Mouse (Mus musculus): ENCODE results near the gene Usp9x. TPM values are rescaled to one million over a fixed set of nuclear protein-coding genes. Genes with fewer than 3 reads are reported as not detected.

The Usp9x gene
- polyA plus RNA-seq, 1 experiment from 2014 or later, result 9.8 TPM

DNA sequence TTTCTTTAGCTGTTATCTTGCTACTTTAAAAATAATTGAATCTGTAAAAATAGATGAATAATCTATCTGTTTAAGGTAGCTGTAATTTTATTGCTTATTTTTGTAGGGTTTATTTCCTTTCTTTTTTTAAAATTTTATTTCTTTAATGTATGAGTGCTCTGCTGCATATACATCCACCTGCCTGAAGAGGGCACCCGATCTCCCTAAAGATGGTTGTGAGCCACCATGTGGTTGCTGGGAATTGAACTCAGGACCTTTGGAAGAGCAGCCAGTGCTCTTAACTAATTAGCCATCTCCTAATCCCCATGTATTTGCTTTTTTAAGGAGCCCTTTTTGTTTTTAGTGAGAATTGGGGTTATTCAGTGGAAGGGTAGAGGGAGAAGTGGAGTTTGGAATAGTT, 14.3 kb downstream of the Usp9x start:
- no peak for ATAC-seq (ENCODE audit: insufficient read depth)
- Histone ChIP-seq H3K4me2 (no peak overlapping the region), H3K27me3 (no peaks in the 10 kb centered on the region), H3K9me3 (replicated peaks) (no peaks in the 10 kb centered on the region), H3K27ac (replicated peaks) (no peak overlapping the region), H3K4me3 (replicated peaks) (no peak overlapping the region), H3K4me1 (replicated peaks) (no peaks in the 10 kb centered on the region), H3K9ac (no peak overlapping the region), H3K36me3 (replicated peaks) (no peaks in the 10 kb centered on the region)
- WGBS (ENCODE audit: insufficient replicate concordance), result 71% methylated on average over 1 of the region's 1 CpGs

DNA sequence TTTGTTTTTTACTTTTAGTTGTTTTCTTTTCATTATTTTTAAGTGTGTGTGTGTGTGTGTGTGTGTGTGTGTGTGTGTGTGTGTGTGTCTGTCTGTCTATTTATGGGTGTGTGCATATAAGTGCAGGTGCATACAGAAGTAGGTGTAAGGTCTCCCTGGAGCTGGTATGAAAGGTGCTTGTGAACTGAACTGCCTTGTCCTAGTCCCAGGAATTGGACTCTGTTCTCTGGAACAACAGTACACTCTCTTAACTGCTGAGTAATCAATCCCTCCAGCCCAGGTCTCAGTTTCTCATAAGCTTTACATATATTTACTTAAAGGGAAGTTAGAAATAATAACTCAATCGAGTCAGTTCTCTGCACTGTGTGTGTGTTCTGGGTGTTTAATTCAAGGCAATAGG, 25.7 kb downstream of the Usp9x start:
- H3K27me3 ChIP-seq, result no peaks in the 10 kb centered on the region
- no peaks in the 10 kb centered on the region for H3K9me3 ChIP-seq (replicated peaks)
- no peak overlapping the region for H3K9ac ChIP-seq
- no peak overlapping the region for H3K4me2 ChIP-seq
- H3K27ac ChIP-seq (replicated peaks), result no peak overlapping the region
- no peak for ATAC-seq (ENCODE audit: insufficient read depth)
- 44% methylated on average over 1 of the region's 1 CpGs for WGBS (ENCODE audit: insufficient replicate concordance)
- H3K36me3 ChIP-seq (replicated peaks), result peaks cover 10% of the 10 kb centered on the region
- H3K4me1 ChIP-seq (replicated peaks), result no peaks in the 10 kb centered on the region
- no peak overlapping the region for H3K4me3 ChIP-seq (replicated peaks)

DNA sequence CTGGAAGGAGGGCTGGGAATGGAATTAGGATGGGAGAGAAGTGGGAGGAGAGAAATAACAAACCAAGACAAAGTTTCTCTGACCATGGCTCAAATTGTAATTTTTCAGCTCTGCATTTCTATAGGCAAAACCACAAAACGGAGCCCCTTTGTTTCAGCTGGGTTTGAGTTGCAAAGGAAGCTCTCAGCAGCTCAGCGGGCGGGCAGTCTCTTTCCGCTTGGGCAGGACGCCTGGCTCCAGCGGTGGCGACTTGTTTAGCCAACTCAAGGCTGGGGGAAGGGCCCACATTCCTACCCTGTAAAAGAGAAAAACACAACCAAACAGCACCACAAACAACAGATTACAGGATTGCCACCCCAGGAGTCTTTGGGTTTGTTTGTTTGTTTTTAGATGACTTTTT, 135.2 kb downstream of the Usp9x start:
- no peaks in the 10 kb centered on the region for H3K36me3 ChIP-seq (replicated peaks)
- peaks cover 4% of the 10 kb centered on the region; the same call in 1 of the 2 replicates for H3K4me1 ChIP-seq (replicated peaks)
- H3K4me2 ChIP-seq, result no peak overlapping the region
- no peak for ATAC-seq (ENCODE audit: insufficient read depth)
- 38% methylated on average over 7 of the region's 7 CpGs for WGBS (ENCODE audit: insufficient replicate concordance)
- no peak overlapping the region for H3K4me3 ChIP-seq (replicated peaks)
- no peak overlapping the region for H3K27ac ChIP-seq (replicated peaks)
- H3K9me3 ChIP-seq (replicated peaks), result no peaks in the 10 kb centered on the region
- no peak overlapping the region for H3K9ac ChIP-seq
- H3K27me3 ChIP-seq, result no peaks in the 10 kb centered on the region; the same call in 1 of the 2 replicates

DNA sequence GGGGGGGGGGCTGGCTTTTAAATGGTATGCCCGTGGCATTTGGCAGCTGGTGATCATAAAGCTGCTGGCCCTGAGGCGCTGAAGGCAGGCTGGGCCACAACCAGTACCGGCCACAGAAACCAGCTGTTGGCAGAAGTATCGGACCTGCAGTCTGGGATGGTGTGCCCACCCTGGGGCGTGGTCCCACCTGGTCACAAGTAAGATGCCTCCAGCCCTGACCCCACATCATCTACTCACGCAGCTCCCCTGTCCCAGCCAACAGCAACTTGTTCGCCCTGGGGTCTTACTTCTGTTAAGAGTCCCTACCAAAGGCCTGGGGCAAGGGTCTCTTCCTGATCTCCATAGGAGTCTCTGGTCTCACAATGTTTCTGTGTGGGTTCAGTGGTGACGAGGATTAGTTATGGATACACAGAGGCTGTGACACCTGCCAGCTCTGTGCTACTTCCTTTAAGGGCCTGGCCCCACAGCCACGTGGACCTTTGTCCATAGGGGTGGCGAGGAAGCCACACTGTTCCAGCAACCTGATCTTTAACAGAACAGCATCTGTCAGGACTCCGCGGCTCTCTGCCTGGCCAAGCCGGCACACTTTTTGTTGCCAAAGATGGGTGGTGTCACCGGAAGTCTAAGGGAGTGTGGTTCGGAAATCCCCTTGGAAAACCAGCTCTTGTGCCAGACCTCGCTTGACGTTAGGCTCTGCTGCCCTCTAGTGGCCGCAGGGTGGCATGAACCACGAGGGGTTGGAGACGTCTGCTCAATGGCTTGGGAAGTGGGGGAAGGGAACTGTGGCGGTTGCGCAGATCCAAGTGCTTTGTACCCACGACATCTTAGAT, 136.4 kb downstream of the Usp9x start:
- peak; percentile 47 for ATAC-seq (ENCODE audit: insufficient read depth)
- Histone ChIP-seq H3K27me3 (no peaks in the 10 kb centered on the region; the same call in 1 of the 2 replicates), H3K36me3 (replicated peaks) (no peaks in the 10 kb centered on the region), H3K4me3 (replicated peaks) (peak overlapping the region; percentile 31), H3K4me2 (peak overlapping the region; percentile 54), H3K4me1 (replicated peaks) (peaks cover 4% of the 10 kb centered on the region; the same call in 1 of the 2 replicates), H3K9ac (no peak overlapping the region), H3K9me3 (replicated peaks) (no peaks in the 10 kb centered on the region), H3K27ac (replicated peaks) (no peak overlapping the region)
- 20% methylated on average over 23 of the region's 23 CpGs for WGBS (ENCODE audit: insufficient replicate concordance)

DNA sequence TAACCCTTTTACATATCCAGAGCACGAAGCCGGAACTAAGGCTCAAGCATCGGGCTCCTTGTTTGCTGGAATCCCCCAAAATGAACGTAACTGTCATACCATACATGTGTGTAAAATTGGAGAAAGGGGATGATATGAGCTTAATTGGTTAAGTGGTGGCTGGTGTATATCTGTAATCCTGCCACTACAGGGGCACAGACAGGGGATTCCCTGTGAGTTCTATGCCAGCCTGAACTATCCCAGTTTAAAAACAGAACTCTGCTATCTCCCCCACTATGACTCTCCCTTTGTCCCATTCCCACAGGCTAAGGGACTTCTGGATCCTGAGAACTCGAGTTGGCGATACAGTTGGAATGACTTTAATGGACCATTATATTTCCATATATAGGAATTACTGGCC, 137.1 kb downstream of the Usp9x start:
- no peak for ATAC-seq (ENCODE audit: insufficient read depth)
- Histone ChIP-seq H3K9me3 (replicated peaks) (no peaks in the 10 kb centered on the region), H3K27me3 (no peaks in the 10 kb centered on the region; the same call in 1 of the 2 replicates), H3K27ac (replicated peaks) (no peak overlapping the region), H3K4me2 (peak overlapping the region; percentile 54), H3K4me1 (replicated peaks) (peaks cover 4% of the 10 kb centered on the region; the same call in 1 of the 2 replicates), H3K4me3 (replicated peaks) (peak overlapping the region; percentile 31), H3K36me3 (replicated peaks) (no peaks in the 10 kb centered on the region), H3K9ac (no peak overlapping the region)
- 25% methylated on average over 6 of the region's 6 CpGs for WGBS (ENCODE audit: insufficient replicate concordance)

DNA sequence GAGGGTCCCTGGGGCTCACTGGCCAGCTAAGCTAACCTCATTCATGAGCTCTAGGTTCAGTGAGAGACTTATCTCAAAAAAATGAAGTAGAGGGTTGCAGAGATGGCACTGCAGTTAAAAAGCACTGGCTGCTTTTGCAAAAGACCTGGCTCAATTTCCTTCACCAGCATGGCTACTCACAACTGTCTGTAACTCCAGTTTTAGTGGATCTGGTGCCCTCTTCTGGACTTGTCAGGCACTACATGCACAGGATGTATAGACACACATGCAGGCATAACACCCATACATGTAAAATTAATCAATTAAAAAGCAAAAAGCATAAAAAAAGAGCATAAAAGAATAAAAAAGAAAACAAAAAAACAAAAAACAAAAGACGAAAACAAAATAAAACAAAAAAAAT, 143.0 kb downstream of the Usp9x start:
- Histone ChIP-seq H3K27ac (replicated peaks) (no peak overlapping the region), H3K4me3 (replicated peaks) (no peak overlapping the region), H3K4me2 (no peak overlapping the region), H3K36me3 (replicated peaks) (no peaks in the 10 kb centered on the region), H3K9me3 (replicated peaks) (no peaks in the 10 kb centered on the region), H3K4me1 (replicated peaks) (no peaks in the 10 kb centered on the region), H3K27me3 (no peaks in the 10 kb centered on the region), H3K9ac (no peak overlapping the region)
- WGBS (ENCODE audit: insufficient replicate concordance), result 33% methylated on average over 1 of the region's 1 CpGs
- no peak for ATAC-seq (ENCODE audit: insufficient read depth)

Other genes starting within 250 kb of the Usp9x start
- gene Ddx3x, start 209.5 kb downstream of the Usp9x start, polyA plus RNA-seq (2015; fragmentation: Nextera tagmentation; extraction: Ambion mirVana), result 46.0 and 46.3 TPM in 2 replicates

Data from liver, embryonic 15.5 days (tissue).